18 mouse cellular contexts compared by ENCODE assay signal in the genomic region with DNA sequence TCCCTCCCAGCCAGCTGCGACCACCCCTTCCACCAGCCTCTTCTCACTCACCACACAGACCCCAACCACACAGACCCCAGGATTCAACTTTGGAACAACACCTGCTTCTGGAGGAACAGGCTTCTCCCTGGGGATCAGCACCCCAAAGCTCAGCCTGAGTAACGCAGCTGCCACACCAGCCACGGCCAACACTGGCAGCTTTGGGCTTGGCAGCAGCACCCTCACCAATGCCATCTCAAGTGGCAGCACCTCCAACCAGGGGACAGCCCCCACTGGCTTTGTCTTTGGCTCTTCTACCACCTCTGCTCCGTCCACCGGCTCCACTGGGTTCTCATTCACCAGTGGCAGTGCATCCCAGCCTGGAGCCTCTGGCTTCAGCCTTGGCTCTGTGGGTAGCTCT.
"Had no signal": no experiment of that assay in that cellular context is flagged by ENCODE, and none has a peak within 500 bp of the region (broad histone marks: within the 10 kb centered on the region; RNA-seq: fewer than 3 reads in every experiment).

No protein-coding gene starts in this region.

- H3K4me3 ChIP-seq: left cerebral cortex, adult 2 months; liver, embryonic 13.5 days; midbrain, embryonic 13.5 days; neural tube, embryonic 12.5 days; neural tube, embryonic 15.5 days; stomach, embryonic 15.5 days had no signal

- ATAC-seq: midbrain, embryonic 13.5 days; midbrain, embryonic 16.5 days had no signal

- H3K9me3 ChIP-seq: liver, embryonic 13.5 days; midbrain, embryonic 13.5 days; neural tube, embryonic 12.5 days; neural tube, embryonic 15.5 days; stomach, embryonic 15.5 days had no signal

- H3K27me3 ChIP-seq: liver, embryonic 13.5 days; midbrain, embryonic 13.5 days; neural tube, embryonic 12.5 days; neural tube, embryonic 15.5 days; stomach, embryonic 15.5 days had no signal

- H3K4me2 ChIP-seq: liver, embryonic 13.5 days; midbrain, embryonic 13.5 days; neural tube, embryonic 12.5 days; neural tube, embryonic 15.5 days; stomach, embryonic 15.5 days had no signal

- DNase-seq: kidney, adult 9 months; kidney, postnatal 14 days; kidney, postnatal 4 days; layer of hippocampus, postnatal 36 days; liver, embryonic 13.5 days; lung, adult 2 months; lung, postnatal 14 days; lung, postnatal 4 days; retina, postnatal 1 day; right cerebral cortex, postnatal 25 days; spleen, adult 18-20 months; thymus, postnatal 25 days had no signal
